Mouse (Mus musculus) lung, adult 2 months (tissue): ENCODE measurements around the gene Smim10l2a.

ENCODE experiments used
- CTCF ChIP-seq: fragments of 200-500 bp; IDR thresholded peaks from 2 replicates; pipeline ENCODE4 v1.5.1; 2011; ENCODE audit warnings: mild to moderate bottlenecking, low read length, control low read depth; ENCODE audit not compliant: insufficient read depth
- POLR2A ChIP-seq: fragments of 200-500 bp; IDR thresholded peaks from 2 replicates; pipeline ENCODE4 v1.6.1; 2011; ENCODE audit warnings: low read depth, mild to moderate bottlenecking, control low read depth, low read length, borderline replicate concordance; ENCODE audit errors: extremely low read depth

DNA sequence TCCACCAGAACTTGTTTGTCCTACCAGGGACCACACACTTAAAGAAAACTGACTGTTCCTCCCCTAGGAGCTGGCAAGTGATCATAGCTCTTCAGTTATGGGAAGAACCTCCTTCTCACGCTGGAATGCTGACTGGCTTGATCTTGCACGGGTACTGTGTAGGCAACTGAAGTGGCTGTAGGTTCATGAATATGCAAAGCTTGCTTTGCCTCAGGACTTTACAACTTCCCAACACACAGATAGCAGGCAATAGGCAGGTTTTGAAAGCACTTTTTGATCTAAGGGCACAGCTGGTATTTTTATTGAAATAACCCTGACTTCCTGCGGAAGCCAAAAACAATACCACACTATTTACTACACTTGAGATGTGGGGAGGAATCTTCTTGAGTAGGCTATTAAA is 31.5 kb upstream of the Smim10l2a start:
- no peak for TF ChIP-seq CTCF
- TF ChIP-seq POLR2A, result no peak
